Mouse (Mus musculus) liver, adult 2 months (tissue): Measurements from ENCODE around the gene Sdr9c7.

Experiments used
- CTCF ChIP-seq: fragments of 200-500 bp; IDR thresholded peaks from 2 replicates; pipeline ENCODE4 v1.5.1; 2011; ENCODE audit warnings: low read depth, low read length, control low read depth
- POLR2A ChIP-seq: fragments of 200-500 bp; IDR thresholded peaks from 2 replicates; pipeline ENCODE4 v1.6.1; 2011; ENCODE audit warnings: low read length, control low read depth; ENCODE audit not compliant: insufficient read depth; ENCODE audit errors: extremely low read depth

GRCm38 (mm10) chr10:127951390-127951789, 53.1 kb downstream of the Sdr9c7 start:
- no peak for TF ChIP-seq CTCF
- TF ChIP-seq POLR2A, result no peak
